Mouse (Mus musculus) hindbrain, postnatal 0 days (tissue): ENCODE results near the gene Mcam. TPM values are rescaled to one million over a fixed set of nuclear protein-coding genes. Genes with fewer than 3 reads are reported as not detected.

Experiments used
- ATAC-seq: fragments of 200-750 bp; cut with Nextera tagmentation; 2 replicates; pipeline ENCODE4 v1.8.0; 2017; ENCODE audit warnings: mild to moderate bottlenecking, moderate TSS enrichment, moderate library complexity
- DNase-seq: peaks from one replicate; pipeline ENCODE4 v3.0.0-alpha.2; 2015; ENCODE audit warnings: low spot score
- H3K27ac ChIP-seq: fragments of 300-500 bp; sonication (generic); 2 replicates; pipeline ENCODE4 v1.5.1; 2014; ENCODE audit warnings: mild to moderate bottlenecking
- H3K27me3 ChIP-seq: fragments of 300-500 bp; sonication (generic); 2 replicates; pipeline ENCODE4 v1.6.1; 2014; ENCODE audit warnings: low read length, mixed read lengths; ENCODE audit not compliant: insufficient read depth
- H3K36me3 ChIP-seq: fragments of 300-500 bp; sonication (generic); 2 replicates; pipeline ENCODE4 v1.6.1; 2014; ENCODE audit warnings: low read length, mixed read lengths; ENCODE audit not compliant: insufficient read depth
- H3K4me1 ChIP-seq: fragments of 300-500 bp; sonication (generic); 2 replicates; pipeline ENCODE4 v1.6.1; 2014; ENCODE audit warnings: antibody characterized with exemption, low read length, mixed read lengths; ENCODE audit not compliant: insufficient read depth
- H3K4me2 ChIP-seq: fragments of 300-500 bp; sonication (generic); 2 replicates; pipeline ENCODE4 v1.6.1; 2014; ENCODE audit warnings: low read depth, mild to moderate bottlenecking, low read length, moderate library complexity, mixed read lengths
- H3K4me3 ChIP-seq: fragments of 300-500 bp; sonication (generic); 2 replicates; pipeline ENCODE4 v1.5.1; 2014; ENCODE audit warnings: low read length
- H3K9ac ChIP-seq: fragments of 300-500 bp; sonication (generic); replicated peaks from 2 replicates; pipeline ENCODE4 v1.6.1; 2014; ENCODE audit warnings: mild to moderate bottlenecking, low read length, moderate library complexity, mixed read lengths
- H3K9me3 ChIP-seq: fragments of 300-500 bp; sonication (generic); 2 replicates; pipeline ENCODE4 v1.6.1; 2016; ENCODE audit warnings: low read length, mixed read lengths
- CTCF ChIP-seq: IDR thresholded peaks from 2 replicates; pipeline ENCODE4 v1.5.1; 2016; ENCODE audit warnings: antibody characterized with exemption, control low read depth, low read depth
- WGBS: fragments of 180-500 bp; shearing (Covaris S2); extraction: QIAGEN DNeasy Blood & Tissue Kit; methylation state at CpG from one replicate; pipeline ENCODE4 v1.1.7; 2014; 5-methylcytosine and 5-hydroxymethylcytosine counted together
- polyA plus RNA-seq: library from polyadenylated mRNA; unstranded; fragments of >200 nt; fragmentation: Nextera tagmentation; extraction: Ambion mirVana; gene quantifications from 2 replicates; pipeline ENCODE4 v1.2.1, GENCODE M21; 2015
- total RNA-seq: library from RNA; depleted of rRNA; stranded (reverse); fragments of >200 nt; gene quantifications from 2 replicates; pipeline ENCODE4 v1.2.3, GENCODE M21; 2014

Mcam gene
- total and polyA plus RNA-seq, 2 experiments from 2014 or later, result 8.0 to 23.7 TPM

GRCm38 (mm10) chr9:44087761-44088455 lies 46.4 kb upstream of the Mcam start:
- H3K27ac ChIP-seq, result no peak overlapping the region
- H3K36me3 ChIP-seq, result no peaks in the 10 kb centered on the region; the same call in 1 of the 2 replicates
- no peak for DNase-seq
- 0 out of 2 replicates have a peak, but pooled peaks cover 7% of the 10 kb centered on the region for H3K27me3 ChIP-seq
- ATAC-seq, result no peak
- H3K4me2 ChIP-seq, result peak overlapping the region; percentile 23; the same call in 1 of the 2 replicates
- no peaks in the 10 kb centered on the region for H3K9me3 ChIP-seq
- H3K4me1 ChIP-seq, result peaks cover 22% of the 10 kb centered on the region
- H3K9ac ChIP-seq, result 0 out of 2 replicates have a peak overlapping the region, but pooled peaks have one; percentile 30
- 25% methylated on average over 15 of the region's 15 CpGs for WGBS
- no peak overlapping the region for H3K4me3 ChIP-seq
- TF ChIP-seq CTCF, result no peak

- no peak overlapping the region for H3K9ac ChIP-seq
- DNase-seq (no peak), ATAC-seq (no peak)
- no peak overlapping the region for H3K4me2 ChIP-seq
- TF ChIP-seq CTCF, result no peak
- WGBS, result 71% methylated on average over 12 of the region's 12 CpGs
- no peak overlapping the region for H3K4me3 ChIP-seq
- H3K36me3 ChIP-seq, result no peaks in the 10 kb centered on the region; the same call in 1 of the 2 replicates
- peaks cover 19% of the 10 kb centered on the region for H3K4me1 ChIP-seq
- no peaks in the 10 kb centered on the region for H3K9me3 ChIP-seq
- H3K27me3 ChIP-seq, result 0 out of 2 replicates have a peak, but pooled peaks cover 7% of the 10 kb centered on the region
- H3K27ac ChIP-seq, result no peak overlapping the region
These were observed 45.2 kb upstream of the Mcam start for GRCm38 (mm10) chr9:44088877-44089608.

GRCm38 (mm10) chr9:44093612-44094503 lies 40.4 kb upstream of the Mcam start:
- peak overlapping the region; percentile 3; the same call in 1 of the 2 replicates for H3K4me3 ChIP-seq
- peak; percentile 79 for ATAC-seq
- H3K9me3 ChIP-seq, result no peaks in the 10 kb centered on the region
- H3K27ac ChIP-seq, result no peak overlapping the region
- no peaks in the 10 kb centered on the region; the same call in 1 of the 2 replicates for H3K36me3 ChIP-seq
- H3K9ac ChIP-seq, result no peak overlapping the region
- peak; percentile 90 for TF ChIP-seq CTCF
- WGBS, result 28% methylated on average over 24 of the region's 24 CpGs
- H3K4me1 ChIP-seq, result no peaks in the 10 kb centered on the region; the same call in 1 of the 2 replicates
- DNase-seq, result peak; percentile 86
- peak overlapping the region; percentile 36 for H3K4me2 ChIP-seq
- no peaks in the 10 kb centered on the region for H3K27me3 ChIP-seq

- ATAC-seq, result no peak
- 93% methylated on average over 3 of the region's 3 CpGs for WGBS
- no peak for TF ChIP-seq CTCF
These were observed 39.5 kb upstream of the Mcam start for GRCm38 (mm10) chr9:44094737-44095136.

GRCm38 (mm10) chr9:44095781-44096180 lies 38.5 kb upstream of the Mcam start:
- 87% methylated on average over 9 of the region's 9 CpGs for WGBS
- no peaks in the 10 kb centered on the region; the same call in 1 of the 2 replicates for H3K4me1 ChIP-seq
- H3K36me3 ChIP-seq, result no peaks in the 10 kb centered on the region; the same call in 1 of the 2 replicates
- TF ChIP-seq CTCF, result no peak
- H3K4me2 ChIP-seq, result no peak overlapping the region
- no peaks in the 10 kb centered on the region for H3K27me3 ChIP-seq
- no peak for DNase-seq
- no peak overlapping the region for H3K9ac ChIP-seq
- no peaks in the 10 kb centered on the region for H3K9me3 ChIP-seq
- H3K27ac ChIP-seq, result 0 out of 2 replicates have a peak overlapping the region, but pooled peaks have one; percentile 61
- ATAC-seq, result no peak
- H3K4me3 ChIP-seq, result no peak overlapping the region

More at GRCm38 (mm10) chr9:44094737-44095136, 39.5 kb upstream of the Mcam start:
- no peaks in the 10 kb centered on the region for H3K27me3 ChIP-seq
- DNase-seq, result no peak
- H3K4me2 ChIP-seq, result no peak overlapping the region
- H3K9me3 ChIP-seq, result no peaks in the 10 kb centered on the region
- no peaks in the 10 kb centered on the region; the same call in 1 of the 2 replicates for H3K4me1 ChIP-seq
- no peak overlapping the region for H3K9ac ChIP-seq
- no peaks in the 10 kb centered on the region; the same call in 1 of the 2 replicates for H3K36me3 ChIP-seq
- no peak overlapping the region for H3K4me3 ChIP-seq
- no peak overlapping the region for H3K27ac ChIP-seq

GRCm38 (mm10) chr9:44096536-44096935 lies 37.7 kb upstream of the Mcam start:
- Histone ChIP-seq H3K9me3 (no peaks in the 10 kb centered on the region), H3K27me3 (no peaks in the 10 kb centered on the region), H3K4me1 (no peaks in the 10 kb centered on the region; the same call in 1 of the 2 replicates), H3K9ac (no peak overlapping the region), H3K36me3 (no peaks in the 10 kb centered on the region; the same call in 1 of the 2 replicates), H3K4me2 (no peak overlapping the region), H3K27ac (peak overlapping the region; percentile 61), H3K4me3 (no peak overlapping the region)
- TF ChIP-seq CTCF, result 0 out of 2 replicates have a peak, but pooled peaks have one; percentile 9
- ATAC-seq, result peak; percentile 71
- 13% methylated on average over 9 of the region's 9 CpGs for WGBS
- DNase-seq, result peak; percentile 70
